Comparison of ENCODE assay signal across 24 mouse cellular contexts in genomic region chr1:176024501-176024900, GRCm38 (mm10). TPM values are rescaled to one million over a fixed set of nuclear protein-coding genes. Genes with fewer than 3 reads are reported as not detected.
DNase-seq lines count a peak whose midpoint lies in the region; ATAC-seq and TF ChIP-seq lines count a peak whose summit lies in the region.
"Had no signal": no experiment of that assay in that cellular context is flagged by ENCODE, and none has a peak within 500 bp of the region (broad histone marks: within the 10 kb centered on the region; RNA-seq: fewer than 3 reads in every experiment).

No protein-coding gene starts in this region.

- no peaks in the 10 kb centered on the region for H3K27me3 ChIP-seq in cerebellum, adult 2 months (ENCODE audit: control insufficient read depth, insufficient read depth, low read length)
- no peaks in the 10 kb centered on the region for H3K27me3 ChIP-seq in kidney, adult 2 months (replicated peaks; ENCODE audit: control insufficient read depth, insufficient read depth, low read length)
- no peaks in the 10 kb centered on the region for H3K27me3 ChIP-seq in hindbrain, embryonic 13.5 days
- H3K27me3 ChIP-seq: embryonic facial prominence, embryonic 15.5 days had no signal

- TF ChIP-seq POLR2A in cerebellum, adult 2 months (IDR thresholded peaks at IDR 0.05; ENCODE audit: borderline replicate concordance, insufficient read depth, low read length), result no peak
- no peak for TF ChIP-seq POLR2A in kidney, adult 2 months (IDR thresholded peaks at IDR 0.05; ENCODE audit: low read depth, low read length)

- no peak for TF ChIP-seq CTCF in cerebellum, adult 2 months (IDR thresholded peaks at IDR 0.05; ENCODE audit: borderline replicate concordance, insufficient read depth, low read depth, low read length)
- no peak for TF ChIP-seq CTCF in kidney, adult 2 months (conservative IDR thresholded peaks at IDR 0.05; ENCODE audit: insufficient read depth, insufficient read length, low read depth, low read length)

- no peak overlapping the region for H3K9ac ChIP-seq in hindbrain, embryonic 13.5 days
- H3K9ac ChIP-seq: embryonic facial prominence, embryonic 15.5 days; hindbrain, embryonic 14.5 days had no signal

- H3K36me3 ChIP-seq in kidney, adult 2 months (ENCODE audit: control insufficient read depth, insufficient read depth, low read length), result no peaks in the 10 kb centered on the region
- no peaks in the 10 kb centered on the region for H3K36me3 ChIP-seq in hindbrain, embryonic 13.5 days
- H3K36me3 ChIP-seq: embryonic facial prominence, embryonic 15.5 days; forebrain, embryonic 10.5 days; G1E; heart, embryonic 10.5 days had no signal

- 13% methylated on average over 1 of the region's 1 CpGs for WGBS in cerebellum, adult 2 months
- 89% methylated on average over 1 of the region's 1 CpGs for WGBS in kidney, adult 2 months
- 38% methylated on average over 1 of the region's 1 CpGs for WGBS in hindbrain, embryonic 13.5 days

- H3K4me1 ChIP-seq in cerebellum, adult 2 months (ENCODE audit: control insufficient read depth, insufficient read depth, low read length), result peaks cover 5% of the 10 kb centered on the region
- no peaks in the 10 kb centered on the region for H3K4me1 ChIP-seq in kidney, adult 2 months (ENCODE audit: control insufficient read depth, insufficient read depth, low read length)
- H3K4me1 ChIP-seq in hindbrain, embryonic 13.5 days (replicated peaks), result no peaks in the 10 kb centered on the region
- H3K4me1 ChIP-seq: embryonic facial prominence, embryonic 15.5 days; heart, embryonic 10.5 days had no signal

- peak; percentile 59 for DNase-seq in brain, adult 2 months (ENCODE audit: low read depth, low spot score)
- DNase-seq in cerebellum, adult 2 months, result peak; percentile 65 to 67
- peak; percentile 78 to 83 for DNase-seq in cerebellum, postnatal 10 days
- no peak for DNase-seq in neural tube, embryonic 10.5 days (ENCODE audit: extremely low spot score, low spot score)
- DNase-seq in kidney, adult 2 months, result no peak
- DNase-seq in kidney, postnatal 10 days, result no peak
- DNase-seq: adrenal gland, adult 8-10 months; adrenal gland, postnatal 36 days; embryo, embryonic 11 days; gastrocnemius, adult 2 months; gastrocnemius, postnatal 36 days; heart, adult 18-20 months; heart, postnatal 10 days; heart, postnatal 4 days had no signal

- no peak overlapping the region for H3K4me3 ChIP-seq in cerebellum, adult 2 months (replicated peaks; ENCODE audit: insufficient read depth, low read depth, low read length)
- no peak overlapping the region for H3K4me3 ChIP-seq in kidney, adult 2 months (ENCODE audit: insufficient read depth, low read depth, low read length)
- no peak overlapping the region for H3K4me3 ChIP-seq in hindbrain, embryonic 13.5 days
- H3K4me3 ChIP-seq: embryonic facial prominence, embryonic 15.5 days; erythroblast, embryonic 14.5 days; forebrain, embryonic 10.5 days; gastrocnemius, adult 2 months; heart, embryonic 10.5 days had no signal

- no peak overlapping the region for H3K4me2 ChIP-seq in hindbrain, embryonic 13.5 days
- H3K4me2 ChIP-seq: embryonic facial prominence, embryonic 15.5 days; hindbrain, embryonic 14.5 days had no signal

- H3K27ac ChIP-seq in cerebellum, adult 2 months (ENCODE audit: insufficient read depth, low read length), result no peak overlapping the region
- H3K27ac ChIP-seq in kidney, adult 2 months (ENCODE audit: insufficient read depth, low read depth, low read length), result no peak overlapping the region
- no peak overlapping the region for H3K27ac ChIP-seq in hindbrain, embryonic 13.5 days
- H3K27ac ChIP-seq: embryonic facial prominence, embryonic 15.5 days; forebrain, embryonic 10.5 days; gastrocnemius, adult 2 months; heart, embryonic 10.5 days; hindbrain, embryonic 14.5 days had no signal

- 0 out of 2 replicates have a peak, but pooled peaks have one; percentile 66 for ATAC-seq in cerebellum, adult (ENCODE audit: insufficient number of reproducible peaks, low FRiP score, low TSS enrichment)
- no peak for ATAC-seq in hindbrain, embryonic 13.5 days (ENCODE audit: low FRiP score)
- ATAC-seq: forebrain, embryonic 14.5 days; intestine, embryonic 16.5 days had no signal

- H3K9me3 ChIP-seq in hindbrain, embryonic 13.5 days, result no peaks in the 10 kb centered on the region
- H3K9me3 ChIP-seq: embryonic facial prominence, embryonic 15.5 days; forebrain, embryonic 10.5 days; heart, embryonic 10.5 days had no signal

RNA-seq across cellular contexts. Expression of gene Rbm8a2, which starts 45.6 kb away (rescaled TPM):
- 1.2 and 1.4 TPM in 2 replicates for polyA plus RNA-seq in cerebellum, adult 2 months (2012; rRNA removed)
- polyA plus RNA-seq in kidney, adult 2 months (2012; rRNA removed), result not detected in 2 replicates
- 0.53 and 1.2 TPM in 2 replicates for polyA plus RNA-seq in hindbrain, embryonic 13.5 days (2015; fragmentation: Nextera tagmentation; extraction: Ambion mirVana)
- polyA plus RNA-seq: erythroblast, embryonic 14.5 days had no signal

Comparison
In these comparisons a context has a peak if more than half of its experiments do, and no peak if none do; other contexts are left out.
1. DNase-seq: peak in brain, adult 2 months (single experiment), cerebellum, adult 2 months (2 of 2) and cerebellum, postnatal 10 days (2 of 2); none in neural tube, embryonic 10.5 days (single experiment), kidney, adult 2 months (single experiment) and kidney, postnatal 10 days (single experiment).